Mouse (Mus musculus) hindbrain, embryonic 12.5 days (tissue): ENCODE data around the gene Ercc5. TPM values are rescaled to one million over a fixed set of nuclear protein-coding genes. Genes with fewer than 3 reads are reported as not detected.

Source experiments
- ATAC-seq: fragments of 200-750 bp; cut with Nextera tagmentation; 2 replicates; pipeline ENCODE4 v1.8.0; 2017; ENCODE audit warnings: moderate TSS enrichment; ENCODE audit not compliant: low FRiP score
- H3K27ac ChIP-seq: fragments of 300-500 bp; sonication (generic); 2 replicates; pipeline ENCODE4 v1.5.1; 2016; ENCODE audit warnings: mild to moderate bottlenecking
- H3K27me3 ChIP-seq: fragments of 300-500 bp; sonication (generic); 2 replicates; pipeline ENCODE4 v1.6.1; 2016; ENCODE audit warnings: mild to moderate bottlenecking
- H3K36me3 ChIP-seq: fragments of 300-500 bp; sonication (generic); 2 replicates; pipeline ENCODE4 v1.6.1; 2016; ENCODE audit warnings: mild to moderate bottlenecking
- H3K4me1 ChIP-seq: fragments of 300-500 bp; sonication (generic); 2 replicates; pipeline ENCODE4 v1.6.1; 2016
- H3K4me2 ChIP-seq: fragments of 300-500 bp; sonication (generic); replicated peaks from 2 replicates; pipeline ENCODE4 v1.6.1; 2016; ENCODE audit warnings: mild to moderate bottlenecking
- H3K4me3 ChIP-seq: fragments of 300-500 bp; sonication (generic); 2 replicates; pipeline ENCODE4 v1.5.1; 2016; ENCODE audit warnings: mild to moderate bottlenecking
- H3K9ac ChIP-seq: fragments of 300-500 bp; sonication (generic); 2 replicates; pipeline ENCODE4 v1.6.1; 2016; ENCODE audit warnings: mild to moderate bottlenecking, moderate library complexity
- H3K9me3 ChIP-seq: fragments of 300-500 bp; sonication (generic); replicated peaks from 2 replicates; pipeline ENCODE4 v1.6.1; 2016; ENCODE audit warnings: mild to moderate bottlenecking
- WGBS: fragments of 180-500 bp; shearing (Covaris S2); methylation state at CpG from one replicate; pipeline ENCODE4 v1.1.7; 2016; 5-methylcytosine and 5-hydroxymethylcytosine counted together
- polyA plus RNA-seq: library from polyadenylated mRNA; unstranded; fragments of >200 nt; fragmentation: Nextera tagmentation; extraction: Ambion mirVana; gene quantifications from 2 replicates; pipeline ENCODE4 v1.2.1, GENCODE M21; 2016

Gene Ercc5
- polyA plus RNA-seq, 1 experiment from 2014 or later, result 41.3 TPM

DNA sequence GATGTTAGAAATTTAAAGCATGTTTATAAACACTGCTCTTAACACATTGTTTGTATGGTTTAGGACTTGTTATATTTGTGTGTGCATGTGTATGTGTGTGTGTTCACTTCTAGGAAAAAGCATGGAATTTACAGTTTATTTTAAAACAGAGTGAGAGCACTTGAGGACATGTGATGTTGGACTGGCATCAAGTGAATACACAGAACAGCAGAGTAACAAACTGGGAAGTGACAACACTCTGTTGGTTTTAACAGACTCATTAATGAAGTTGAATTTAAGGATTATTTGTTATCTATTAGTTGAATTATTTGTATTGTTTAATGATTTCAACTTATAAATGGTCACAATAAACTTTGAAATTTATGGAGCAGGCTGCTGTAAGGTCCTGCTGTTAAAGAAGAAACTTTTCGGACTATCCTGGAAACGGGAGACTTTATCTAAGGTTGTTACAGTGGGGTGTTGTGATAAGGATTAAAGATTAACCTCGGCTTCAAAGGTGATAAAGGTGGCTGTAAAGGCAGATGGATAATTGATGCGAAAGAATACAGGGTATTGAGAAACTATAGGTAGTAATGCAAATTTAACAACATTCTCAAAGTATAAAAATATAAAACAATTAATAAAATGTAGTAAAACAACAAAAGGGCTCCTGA, 17.5 kb upstream of the Ercc5 start:
- Histone ChIP-seq H3K27ac (no peak overlapping the region), H3K4me1 (no peaks in the 10 kb centered on the region), H3K27me3 (no peaks in the 10 kb centered on the region), H3K9ac (no peak overlapping the region), H3K4me3 (no peak overlapping the region), H3K36me3 (peaks cover 32% of the 10 kb centered on the region), H3K9me3 (no peaks in the 10 kb centered on the region), H3K4me2 (no peak overlapping the region)
- ATAC-seq, result no peak
- WGBS, result 87% methylated on average over 4 of the region's 4 CpGs

DNA sequence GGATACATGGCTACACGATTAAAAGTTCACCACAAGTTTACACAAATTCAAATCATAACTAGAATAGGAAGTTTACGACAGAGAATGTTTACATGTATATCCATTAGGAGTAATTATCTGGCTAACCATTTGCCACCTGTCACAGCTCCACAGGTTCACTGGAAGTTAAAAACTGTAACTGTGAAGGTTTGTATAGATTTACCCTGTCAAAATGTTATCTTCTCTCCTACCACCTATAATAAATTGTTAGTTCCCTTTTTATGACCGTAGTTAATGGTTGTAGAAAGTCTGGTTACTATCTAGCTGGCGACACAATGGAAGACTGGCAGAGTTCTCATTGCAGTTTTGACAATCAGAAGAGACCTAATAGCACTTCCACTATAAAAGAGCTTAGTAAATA, 7.3 kb upstream of the Ercc5 start:
- ATAC-seq, result no peak
- Histone ChIP-seq H3K27ac (no peak overlapping the region), H3K27me3 (no peaks in the 10 kb centered on the region), H3K4me3 (no peak overlapping the region), H3K9me3 (no peaks in the 10 kb centered on the region), H3K9ac (no peak overlapping the region), H3K4me2 (no peak overlapping the region), H3K36me3 (peaks cover 51% of the 10 kb centered on the region), H3K4me1 (no peaks in the 10 kb centered on the region)
- WGBS, result 93% methylated on average over 4 of the region's 4 CpGs

DNA sequence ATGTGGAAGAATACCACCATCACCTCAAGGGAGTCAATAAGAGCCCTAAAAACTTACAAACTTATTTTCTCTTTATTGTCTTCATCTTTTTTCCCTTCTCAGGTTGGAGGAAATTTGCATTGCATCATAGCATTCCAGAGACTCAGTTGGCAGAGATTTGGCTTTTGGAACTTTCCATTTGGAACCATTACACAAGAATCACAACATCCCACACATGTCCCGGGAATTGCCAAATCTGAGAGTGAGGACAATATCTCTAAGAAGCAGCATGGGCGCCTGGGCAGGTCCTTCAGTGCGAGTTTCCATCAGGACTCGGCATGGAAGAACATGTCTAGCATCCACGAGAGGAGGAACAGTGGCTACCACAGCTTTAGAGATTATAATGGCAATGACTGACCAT, 4.8 kb upstream of the Ercc5 start:
- H3K4me2 ChIP-seq, result no peak overlapping the region
- no peak for ATAC-seq
- H3K4me1 ChIP-seq, result peaks cover 3% of the 10 kb centered on the region; the same call in 1 of the 2 replicates
- no peak overlapping the region for H3K4me3 ChIP-seq
- no peaks in the 10 kb centered on the region for H3K9me3 ChIP-seq
- no peak overlapping the region for H3K27ac ChIP-seq
- 92% methylated on average over 5 of the region's 5 CpGs for WGBS
- no peak overlapping the region for H3K9ac ChIP-seq
- H3K27me3 ChIP-seq, result no peaks in the 10 kb centered on the region
- H3K36me3 ChIP-seq, result peaks cover 42% of the 10 kb centered on the region

DNA sequence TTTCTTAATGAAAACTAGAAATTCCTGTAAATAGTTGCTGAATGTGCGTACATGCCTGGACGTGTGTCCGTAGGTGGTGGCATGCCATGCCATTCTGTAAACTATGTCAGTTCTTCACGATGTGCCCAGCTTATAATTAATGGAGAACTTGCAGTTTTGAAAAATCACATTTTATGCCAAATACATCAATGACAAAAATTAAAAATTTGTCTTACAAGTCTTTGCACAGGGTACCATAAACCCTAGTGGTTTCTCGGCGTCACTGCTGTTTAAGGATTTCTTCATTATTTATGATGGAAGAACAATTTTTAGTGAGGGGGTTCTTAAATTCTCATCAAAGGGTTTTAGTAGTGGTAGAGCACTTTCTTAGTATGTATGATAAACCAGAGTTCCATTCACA, 1.2 kb downstream of the Ercc5 start:
- Histone ChIP-seq H3K4me1 (peaks cover 3% of the 10 kb centered on the region; the same call in 1 of the 2 replicates), H3K27me3 (no peaks in the 10 kb centered on the region), H3K9me3 (0 out of 2 replicates have a peak, but pooled peaks cover 4% of the 10 kb centered on the region), H3K27ac (peak overlapping the region; percentile 97), H3K36me3 (peaks cover 4% of the 10 kb centered on the region; the same call in 1 of the 2 replicates), H3K9ac (peak overlapping the region; percentile 84), H3K4me3 (peak overlapping the region; percentile 63), H3K4me2 (peak overlapping the region; percentile 59)
- ATAC-seq, result 0 out of 2 replicates have a peak, but pooled peaks have one; percentile 11
- 38% methylated on average over 6 of the region's 6 CpGs for WGBS

DNA sequence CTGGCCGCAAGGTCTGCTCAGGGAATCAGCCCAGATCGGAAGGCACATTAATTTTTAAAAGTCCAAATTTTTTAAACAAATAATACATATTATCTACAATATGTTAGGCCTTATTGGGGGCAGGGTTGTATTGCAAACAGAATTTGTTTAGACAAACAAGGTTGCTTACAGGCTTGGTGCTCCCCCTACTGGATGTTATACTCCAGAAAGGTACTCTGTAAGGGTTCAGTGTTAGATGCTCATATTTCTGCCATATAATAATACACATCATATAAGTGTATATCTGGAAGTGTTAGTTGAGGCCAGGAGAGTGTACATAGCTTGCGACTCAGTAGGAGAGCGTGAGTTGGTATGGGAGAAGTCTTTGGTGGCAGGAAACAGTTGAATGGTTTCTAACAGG, 7.7 kb downstream of the Ercc5 start:
- H3K4me2 ChIP-seq, result no peak overlapping the region
- H3K9ac ChIP-seq, result no peak overlapping the region
- H3K27ac ChIP-seq, result no peak overlapping the region
- H3K9me3 ChIP-seq, result 0 out of 2 replicates have a peak, but pooled peaks cover 4% of the 10 kb centered on the region
- ATAC-seq, result no peak
- H3K4me3 ChIP-seq, result no peak overlapping the region
- peaks cover 27% of the 10 kb centered on the region for H3K36me3 ChIP-seq
- no peaks in the 10 kb centered on the region for H3K4me1 ChIP-seq
- no peaks in the 10 kb centered on the region for H3K27me3 ChIP-seq
- WGBS, result 98% methylated on average over 4 of the region's 4 CpGs

DNA sequence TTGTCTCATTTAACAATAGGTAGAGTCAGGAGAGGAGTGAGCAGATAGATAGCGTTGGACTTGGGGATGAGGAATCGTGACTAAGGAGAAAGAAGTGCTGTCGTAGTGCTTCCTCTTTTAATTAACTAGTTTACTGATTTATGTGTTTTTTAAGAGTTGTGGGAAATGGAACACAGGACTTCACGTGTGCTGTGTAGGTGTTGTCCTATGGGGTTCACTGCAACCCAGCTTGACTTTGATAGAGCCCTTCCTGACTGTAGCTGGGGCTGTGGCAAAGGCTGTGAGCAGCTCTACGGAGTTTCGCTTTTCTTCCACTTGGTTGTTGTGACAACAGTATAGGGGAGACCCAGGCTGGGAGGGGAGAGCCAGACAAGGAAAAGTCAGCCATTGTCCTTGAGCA, 10.8 kb downstream of the Ercc5 start:
- 92% methylated on average over 6 of the region's 6 CpGs for WGBS
- Histone ChIP-seq H3K27me3 (no peaks in the 10 kb centered on the region), H3K27ac (no peak overlapping the region), H3K4me1 (no peaks in the 10 kb centered on the region), H3K36me3 (peaks cover 53% of the 10 kb centered on the region), H3K4me2 (no peak overlapping the region), H3K9ac (no peak overlapping the region), H3K9me3 (no peaks in the 10 kb centered on the region), H3K4me3 (no peak overlapping the region)
- no peak for ATAC-seq

DNA sequence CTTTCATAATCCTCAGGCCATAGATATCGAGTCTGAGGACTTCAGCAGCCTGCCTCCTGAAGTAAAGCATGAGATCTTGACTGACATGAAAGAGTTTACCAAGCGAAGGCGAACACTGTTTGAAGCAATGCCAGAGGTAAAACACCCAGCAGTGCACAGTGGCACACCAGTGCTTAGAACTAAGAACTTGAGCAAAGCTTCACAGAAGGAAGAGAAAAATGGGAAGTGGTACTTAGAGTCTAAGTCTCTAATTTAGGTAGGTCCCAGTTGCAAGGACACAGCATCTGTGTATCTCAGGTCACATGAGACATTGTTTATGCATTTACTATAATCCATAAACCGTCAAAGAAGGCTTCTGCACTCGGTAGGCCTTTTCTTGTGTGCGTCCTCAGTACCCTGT, 14.3 kb downstream of the Ercc5 start:
- H3K4me3 ChIP-seq, result no peak overlapping the region
- H3K9me3 ChIP-seq, result no peaks in the 10 kb centered on the region
- no peaks in the 10 kb centered on the region for H3K4me1 ChIP-seq
- no peak overlapping the region for H3K9ac ChIP-seq
- H3K4me2 ChIP-seq, result no peak overlapping the region
- peaks cover 82% of the 10 kb centered on the region for H3K36me3 ChIP-seq
- WGBS, result 98% methylated on average over 6 of the region's 6 CpGs
- no peak overlapping the region for H3K27ac ChIP-seq
- ATAC-seq, result no peak
- H3K27me3 ChIP-seq, result no peaks in the 10 kb centered on the region

DNA sequence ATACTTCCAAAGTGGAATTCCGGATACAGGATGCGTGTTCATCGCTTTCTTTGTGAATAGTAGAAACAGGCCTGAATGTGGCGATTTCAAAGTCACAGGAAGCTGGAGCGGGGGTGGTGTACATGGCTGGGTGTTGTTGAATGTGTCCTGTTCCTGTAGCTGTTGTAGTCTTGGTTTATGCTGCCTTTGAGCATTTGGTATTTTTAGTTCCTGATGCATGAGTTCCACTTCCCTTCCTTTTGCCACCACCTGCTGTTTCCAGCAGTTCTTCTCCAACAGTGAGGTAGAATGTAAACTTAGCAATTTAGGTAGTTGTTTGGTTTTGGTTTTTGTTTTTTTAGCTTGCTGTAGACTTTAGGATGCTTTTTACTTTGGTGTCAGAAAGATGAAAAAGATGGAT, 14.8 kb downstream of the Ercc5 start:
- H3K4me2 ChIP-seq, result no peak overlapping the region
- H3K4me1 ChIP-seq, result no peaks in the 10 kb centered on the region
- H3K4me3 ChIP-seq, result no peak overlapping the region
- no peaks in the 10 kb centered on the region for H3K9me3 ChIP-seq
- peaks cover 88% of the 10 kb centered on the region for H3K36me3 ChIP-seq
- no peak overlapping the region for H3K27ac ChIP-seq
- 82% methylated on average over 5 of the region's 5 CpGs for WGBS
- H3K9ac ChIP-seq, result no peak overlapping the region
- no peak for ATAC-seq
- H3K27me3 ChIP-seq, result no peaks in the 10 kb centered on the region

DNA sequence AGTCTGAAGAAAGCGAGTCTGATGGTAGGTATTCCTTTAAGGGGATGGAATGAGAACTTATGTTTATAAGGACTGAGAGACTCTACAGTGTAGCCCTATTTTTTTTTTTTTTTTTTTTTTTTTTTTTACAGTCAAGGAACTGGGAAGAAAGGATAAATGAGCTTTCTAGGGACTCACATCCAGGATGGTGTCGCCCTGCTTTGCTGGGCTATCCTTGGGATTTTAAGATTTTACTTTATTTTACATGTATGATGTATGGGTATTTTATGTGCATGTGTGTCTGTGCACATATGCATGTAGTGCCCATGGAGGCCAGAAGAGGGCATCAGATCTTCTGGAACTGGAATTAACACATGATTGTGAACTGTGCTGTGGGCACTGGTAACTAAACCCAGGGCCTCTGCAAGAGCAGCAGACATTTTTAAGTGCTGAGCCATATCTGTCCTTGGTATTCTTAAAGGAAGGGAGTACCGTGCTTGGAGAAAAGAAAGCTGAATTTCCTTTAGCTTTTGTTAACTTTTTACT, 20.4 kb downstream of the Ercc5 start:
- Histone ChIP-seq H3K9me3 (peaks cover 11% of the 10 kb centered on the region; the same call in 1 of the 2 replicates), H3K4me1 (no peaks in the 10 kb centered on the region), H3K9ac (no peak overlapping the region), H3K4me3 (no peak overlapping the region), H3K27me3 (no peaks in the 10 kb centered on the region), H3K36me3 (peaks cover 81% of the 10 kb centered on the region), H3K27ac (no peak overlapping the region), H3K4me2 (no peak overlapping the region)
- WGBS, result 95% methylated on average over 3 of the region's 3 CpGs
- no peak for ATAC-seq

DNA sequence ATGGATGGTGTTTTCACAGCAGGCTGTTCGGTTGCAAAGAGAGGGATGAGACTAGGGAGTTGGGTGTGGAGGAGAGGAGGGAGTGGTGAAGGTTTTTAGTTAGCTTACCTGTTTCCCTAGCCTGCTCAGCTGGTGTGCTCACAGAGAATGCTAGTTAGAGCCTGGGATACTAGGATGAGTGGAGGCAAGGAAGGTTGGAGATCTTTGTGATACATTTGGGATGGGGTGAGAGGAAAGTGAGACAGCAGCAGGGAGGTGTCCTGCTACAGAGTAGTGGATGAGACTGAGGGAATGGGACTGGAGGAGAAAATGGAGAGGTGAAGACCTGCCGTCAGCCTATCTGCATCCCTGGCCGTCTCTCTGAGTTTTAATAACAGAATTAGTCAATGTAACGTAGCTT, 25.1 kb downstream of the Ercc5 start:
- no peak for ATAC-seq
- H3K9ac ChIP-seq, result no peak overlapping the region
- H3K27me3 ChIP-seq, result no peaks in the 10 kb centered on the region
- H3K36me3 ChIP-seq, result peaks cover 83% of the 10 kb centered on the region
- H3K4me1 ChIP-seq, result no peaks in the 10 kb centered on the region
- H3K27ac ChIP-seq, result no peak overlapping the region
- no peak overlapping the region for H3K4me2 ChIP-seq
- H3K9me3 ChIP-seq, result peaks cover 11% of the 10 kb centered on the region; the same call in 1 of the 2 replicates
- WGBS, result 100% methylated on average over 4 of the region's 4 CpGs
- no peak overlapping the region for H3K4me3 ChIP-seq

DNA sequence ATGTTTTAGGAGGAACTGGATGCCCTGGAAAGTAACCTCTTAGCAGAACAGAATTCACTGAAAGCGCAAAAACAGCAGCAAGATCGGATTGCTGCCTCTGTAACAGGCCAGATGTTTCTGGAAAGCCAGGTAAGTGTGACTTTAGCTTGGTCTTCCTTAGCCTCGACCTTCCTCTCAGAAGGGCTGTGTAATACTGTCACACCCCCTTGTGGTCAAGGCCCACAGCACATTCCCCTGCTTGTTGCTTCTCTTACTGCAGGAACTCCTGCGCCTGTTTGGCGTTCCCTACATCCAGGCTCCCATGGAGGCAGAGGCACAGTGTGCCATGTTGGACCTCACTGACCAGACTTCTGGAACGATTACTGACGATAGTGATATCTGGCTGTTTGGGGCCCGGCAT, 26.4 kb downstream of the Ercc5 start:
- H3K4me3 ChIP-seq, result no peak overlapping the region
- H3K36me3 ChIP-seq, result peaks cover 82% of the 10 kb centered on the region
- no peaks in the 10 kb centered on the region for H3K27me3 ChIP-seq
- no peak overlapping the region for H3K9ac ChIP-seq
- no peak for ATAC-seq
- H3K9me3 ChIP-seq, result peaks cover 11% of the 10 kb centered on the region; the same call in 1 of the 2 replicates
- WGBS, result 88% methylated on average over 8 of the region's 8 CpGs
- no peak overlapping the region for H3K27ac ChIP-seq
- no peaks in the 10 kb centered on the region for H3K4me1 ChIP-seq
- H3K4me2 ChIP-seq, result no peak overlapping the region

DNA sequence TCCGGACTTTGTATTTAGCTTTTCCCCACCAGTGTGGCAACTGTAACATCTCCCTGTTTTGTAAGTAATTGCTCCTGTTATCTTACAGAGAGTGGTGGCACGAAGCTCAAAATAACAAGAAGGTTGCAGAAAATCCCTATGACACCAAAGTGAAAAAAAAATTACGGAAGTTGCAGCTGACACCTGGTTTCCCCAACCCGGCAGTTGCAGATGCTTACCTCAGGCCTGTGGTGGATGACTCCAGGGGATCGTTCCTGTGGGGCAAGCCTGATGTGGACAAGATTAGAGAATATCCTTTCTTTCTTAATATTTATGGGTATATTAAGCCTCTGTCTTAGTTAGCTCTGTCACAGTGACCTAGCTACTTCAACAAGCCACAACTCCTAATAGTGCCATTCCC, 30.5 kb downstream of the Ercc5 start:
- Histone ChIP-seq H3K9me3 (no peaks in the 10 kb centered on the region), H3K4me2 (no peak overlapping the region), H3K4me3 (no peak overlapping the region), H3K9ac (no peak overlapping the region), H3K27me3 (no peaks in the 10 kb centered on the region), H3K27ac (no peak overlapping the region), H3K36me3 (peaks cover 72% of the 10 kb centered on the region), H3K4me1 (no peaks in the 10 kb centered on the region)
- no peak for ATAC-seq
- WGBS, result 95% methylated on average over 5 of the region's 5 CpGs

DNA sequence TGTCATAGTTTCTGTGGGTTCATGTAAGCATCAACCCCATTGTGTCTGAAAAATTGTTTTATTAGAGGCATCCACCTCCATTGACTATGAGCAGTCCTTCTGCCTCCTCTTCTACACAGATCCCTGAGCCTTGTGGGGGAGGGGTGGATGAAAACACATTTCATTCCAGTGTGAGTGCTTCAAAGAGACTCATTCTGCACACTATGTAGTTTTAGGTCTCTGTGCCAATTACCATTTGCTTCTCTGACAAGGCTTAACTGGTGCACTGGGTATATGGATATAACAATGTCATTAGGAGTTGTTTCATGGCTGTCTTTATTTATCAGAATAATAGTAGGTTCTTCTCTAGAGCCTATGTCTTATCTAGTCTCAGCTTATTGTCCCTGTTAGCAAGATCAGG, 38.9 kb downstream of the Ercc5 start:
- H3K9me3 ChIP-seq, result no peaks in the 10 kb centered on the region
- ATAC-seq, result no peak
- H3K36me3 ChIP-seq, result peaks cover 5% of the 10 kb centered on the region
- no peak overlapping the region for H3K27ac ChIP-seq
- H3K27me3 ChIP-seq, result no peaks in the 10 kb centered on the region
- H3K4me2 ChIP-seq, result no peak overlapping the region
- no peak overlapping the region for H3K4me3 ChIP-seq
- H3K9ac ChIP-seq, result no peak overlapping the region
- no peaks in the 10 kb centered on the region for H3K4me1 ChIP-seq
